Mouse (Mus musculus): Measurements from ENCODE around the gene Gfi1b.
A peak's percentile ranks its signal among the peaks of the same experiment; 100 is the strongest.

Gene Gfi1b

DNA sequence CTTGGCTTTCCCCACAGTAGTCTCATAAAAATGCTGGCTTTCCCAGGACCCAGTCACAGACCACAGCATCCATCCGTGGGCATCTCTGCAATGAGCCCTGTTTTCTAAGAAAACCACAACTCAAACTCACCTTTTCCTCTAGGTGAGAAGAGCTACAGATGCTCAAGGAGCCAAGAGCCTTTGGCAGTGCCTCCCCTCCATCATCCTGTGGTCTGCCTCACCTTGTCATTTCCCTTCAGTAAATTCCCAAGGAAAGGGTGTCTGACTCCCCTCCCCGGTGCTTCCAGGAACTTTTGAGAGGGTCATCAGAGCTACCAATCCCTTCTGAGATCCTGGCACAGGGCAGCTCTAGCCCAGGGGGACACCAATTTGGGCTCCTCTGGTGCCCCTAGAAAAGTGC is 671 bp downstream of the Gfi1b start:
- no peak for DNase-seq

DNA sequence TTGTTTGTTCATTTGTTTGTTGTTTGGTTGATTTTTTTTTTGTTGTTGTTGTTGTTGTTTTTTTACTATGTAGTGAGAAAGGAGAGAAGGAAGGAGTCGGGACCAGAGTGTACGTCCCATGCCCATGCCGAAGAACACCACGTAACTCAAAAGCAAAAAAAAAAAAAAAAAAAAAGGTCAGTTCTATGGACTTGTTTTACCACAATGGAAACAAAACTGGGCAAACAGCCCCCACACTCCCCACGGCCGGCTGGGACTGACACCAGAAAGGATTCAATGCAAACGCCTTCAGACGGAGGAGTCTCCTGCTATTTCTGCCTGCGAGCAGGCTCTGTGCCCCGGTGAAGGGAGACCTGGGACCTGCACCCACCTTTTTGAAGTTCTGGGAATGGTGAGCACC is 1.3 kb downstream of the Gfi1b start:
- DNase-seq: no peak

DNA sequence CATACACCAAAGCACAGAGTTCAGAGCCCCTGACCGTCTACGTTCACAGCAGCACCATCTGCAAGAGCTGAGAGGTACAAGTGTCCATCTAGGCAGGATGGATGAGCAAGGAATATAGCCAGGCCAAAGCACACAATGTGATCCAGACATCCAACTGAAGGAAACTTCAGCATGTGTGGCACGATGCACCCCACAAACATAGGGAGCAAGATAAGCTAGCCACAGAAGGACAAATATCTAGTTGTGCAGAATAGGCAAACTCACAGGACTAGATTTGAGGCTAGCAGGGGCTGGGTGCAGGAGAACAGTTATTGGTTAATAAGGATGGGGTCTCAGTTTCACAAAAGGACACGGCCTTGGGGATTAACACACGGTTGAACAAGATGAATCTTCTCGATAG is 2.4 kb downstream of the Gfi1b start:
- DNase-seq: no peak

DNA sequence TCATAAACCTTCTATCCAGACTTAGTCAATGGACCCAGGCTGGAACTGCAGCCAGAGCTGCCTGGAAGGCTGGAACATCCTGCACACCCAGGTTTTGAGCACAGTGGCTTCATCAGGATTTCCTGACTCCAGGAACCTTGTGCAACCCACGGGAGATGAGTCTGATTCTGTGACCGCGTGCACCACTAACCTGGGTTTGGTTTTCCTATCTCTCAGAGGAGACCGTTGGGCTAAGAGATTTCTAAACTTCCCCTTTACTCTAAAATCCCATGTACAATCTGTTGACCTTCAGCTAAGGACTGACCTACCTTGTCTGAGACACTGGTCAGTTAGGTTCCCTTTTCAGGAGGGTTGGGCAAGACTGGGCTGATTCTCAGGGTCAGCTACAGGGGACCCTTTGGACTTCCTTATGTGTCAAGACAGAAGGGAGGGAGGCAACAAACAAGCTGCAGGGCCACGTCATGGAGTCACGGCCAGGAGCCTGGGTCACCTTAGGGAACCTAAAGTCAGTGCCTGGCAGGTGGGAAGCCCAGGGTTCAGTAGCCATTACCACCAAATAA is 2.9 kb downstream of the Gfi1b start:
- no peak for DNase-seq

DNA sequence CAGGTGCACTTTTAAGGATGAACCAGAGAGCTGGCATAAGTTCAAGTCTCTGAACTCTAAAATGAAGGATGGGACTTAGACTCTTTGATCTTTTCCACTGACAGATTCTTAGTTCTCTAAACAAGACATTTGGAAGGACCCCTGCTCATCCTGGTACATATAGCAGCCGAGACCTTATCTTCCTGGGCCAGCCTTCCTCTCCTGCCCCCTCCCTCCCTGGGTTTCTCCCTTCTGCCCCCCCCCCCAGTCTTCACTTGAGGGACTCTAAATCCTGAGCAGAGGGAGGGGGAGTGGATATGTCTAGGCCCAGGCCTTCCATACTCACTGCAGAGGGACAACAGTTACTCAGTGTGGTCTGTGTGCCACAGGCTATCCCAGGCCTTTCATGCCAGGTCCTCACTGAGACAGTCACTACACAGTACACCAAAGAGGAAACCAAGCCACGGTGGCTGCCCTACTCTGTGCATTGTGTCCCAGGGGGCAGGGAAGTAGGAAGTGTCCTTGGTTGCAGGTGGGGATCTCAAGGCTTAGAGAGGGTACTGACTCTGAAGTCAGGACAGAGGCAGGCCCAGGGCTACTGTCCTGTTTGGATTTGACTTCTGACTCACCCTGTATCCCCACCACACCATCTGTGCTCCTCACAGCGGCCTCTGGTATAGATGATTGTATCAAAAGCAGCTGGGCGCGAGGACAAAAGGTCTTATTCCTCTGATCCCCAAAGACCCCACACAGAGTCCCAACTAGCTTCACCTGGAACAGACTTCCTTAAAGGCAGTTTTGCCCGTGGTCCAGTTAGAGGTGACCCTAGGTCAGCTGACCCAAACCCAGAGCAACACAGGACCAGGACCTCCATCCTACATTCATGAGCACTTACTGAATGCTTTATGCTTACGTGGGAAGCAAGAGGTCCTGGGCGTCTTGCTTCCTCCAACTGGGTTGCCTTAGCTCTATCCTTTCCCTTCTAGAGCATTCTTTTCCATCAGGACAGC is 4.0 kb downstream of the Gfi1b start:
- no peak for DNase-seq

DNA sequence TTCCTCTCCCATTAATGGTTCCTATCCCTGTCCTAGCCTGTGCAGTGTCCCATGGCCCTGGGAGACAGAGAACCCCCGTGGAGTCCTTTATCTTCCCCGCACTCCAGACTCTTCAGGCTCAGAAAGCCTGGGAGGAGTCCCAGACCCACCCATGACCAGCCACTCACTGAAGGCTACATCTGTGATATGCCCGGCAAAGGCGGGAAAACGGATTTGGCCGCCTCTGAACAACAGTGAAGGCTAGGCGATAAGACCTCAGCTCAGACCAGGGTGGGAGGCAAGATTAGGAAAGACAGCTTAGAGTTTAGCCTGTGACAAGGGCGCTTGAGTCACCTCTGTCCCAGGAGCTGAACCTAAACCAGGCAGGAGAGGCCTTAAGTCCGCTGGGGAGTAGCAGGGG is 4.9 kb downstream of the Gfi1b start:
- no peak for DNase-seq

DNA sequence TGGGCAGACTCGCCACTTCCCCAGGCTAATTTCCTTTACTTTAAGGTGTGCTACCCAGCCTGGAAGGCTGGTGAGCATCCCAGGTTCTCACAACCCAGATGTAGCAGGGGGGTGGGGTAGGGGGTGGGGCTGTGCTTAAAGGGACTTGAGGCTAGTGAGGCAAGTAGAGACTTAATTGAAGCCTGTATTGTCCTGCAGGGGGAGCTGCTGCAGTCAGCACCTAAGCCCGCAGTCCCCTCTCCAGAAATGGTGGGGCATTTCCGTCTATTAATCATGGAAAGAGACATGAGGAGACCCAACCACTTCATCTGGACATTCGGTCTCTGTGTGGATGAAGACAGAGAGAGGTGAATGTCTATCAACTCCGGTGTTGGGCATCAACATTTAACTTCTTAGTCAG is 5.4 kb downstream of the Gfi1b start:
- DNase-seq: peak in 1 of 2 experiments; percentile 43

DNA sequence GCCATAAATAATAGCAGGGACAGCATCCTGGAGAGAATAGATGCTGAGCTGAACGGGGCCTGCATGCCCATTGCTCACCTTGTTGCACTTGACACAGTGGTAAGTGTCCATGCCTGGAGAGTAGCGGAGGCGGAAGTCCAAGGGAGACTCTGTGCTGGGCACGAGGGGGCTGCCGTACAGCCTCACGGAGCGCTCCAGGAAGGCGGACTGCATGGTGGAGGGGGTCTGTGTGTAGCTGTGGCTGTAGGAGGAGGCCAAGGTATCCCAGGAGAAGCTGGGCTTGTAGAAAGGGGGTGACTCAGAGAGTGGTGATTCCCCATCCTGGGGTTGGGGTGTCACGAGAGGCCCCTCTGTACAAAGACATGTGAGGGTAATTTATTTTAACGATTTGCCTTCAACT is 8.2 kb downstream of the Gfi1b start:
- no peak for DNase-seq

DNA sequence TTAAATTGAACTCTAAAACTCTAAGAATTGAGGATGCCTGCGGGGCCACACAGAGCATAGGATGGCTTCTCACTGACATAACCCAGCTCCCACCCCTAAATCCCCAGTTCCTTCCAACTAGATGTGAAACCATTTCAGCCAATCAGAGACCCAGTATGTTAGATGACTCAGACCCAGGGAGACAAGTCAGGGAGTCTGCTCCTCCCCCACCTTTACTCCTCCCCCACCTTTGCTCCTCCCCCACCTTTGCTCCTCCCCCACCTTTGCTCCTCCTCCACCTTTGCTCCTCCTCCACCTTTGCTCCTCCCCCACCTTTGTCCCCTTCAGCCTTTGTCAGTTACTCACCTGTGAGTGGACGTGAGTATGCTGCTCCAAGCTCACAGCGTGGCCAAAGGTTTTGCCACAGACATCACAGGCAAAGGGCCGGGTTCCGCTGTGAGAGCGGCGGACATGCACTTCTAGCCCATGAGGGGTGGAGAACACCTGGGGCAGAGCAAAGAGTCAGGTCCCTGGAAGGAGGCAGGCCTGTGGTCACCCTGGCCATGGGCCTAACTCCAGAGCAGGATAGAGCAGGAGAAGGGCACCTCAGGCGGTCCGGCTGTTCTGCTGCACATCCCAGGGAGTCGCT is 9.2 kb downstream of the Gfi1b start:
- DNase-seq: no peak

DNA sequence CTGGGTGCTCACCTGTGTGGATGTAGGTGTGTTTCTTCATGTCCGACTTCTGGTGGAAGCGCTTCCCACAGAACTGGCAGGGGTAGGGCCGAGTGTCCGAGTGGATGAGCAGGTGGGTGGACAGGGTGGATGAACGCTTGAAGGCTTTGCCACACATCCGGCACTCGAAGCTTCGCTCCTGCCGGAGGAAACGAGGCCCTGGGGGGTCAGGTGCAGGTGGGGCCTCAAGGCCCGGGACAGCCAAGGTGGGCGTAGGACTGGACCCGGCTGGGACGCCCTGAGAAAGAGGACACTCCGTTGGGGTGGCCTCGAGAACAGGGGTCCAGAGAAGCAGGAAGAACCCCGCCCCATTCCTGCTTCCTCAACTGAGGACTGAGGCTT is 10.4 kb downstream of the Gfi1b start:
- no peak for DNase-seq

DNA sequence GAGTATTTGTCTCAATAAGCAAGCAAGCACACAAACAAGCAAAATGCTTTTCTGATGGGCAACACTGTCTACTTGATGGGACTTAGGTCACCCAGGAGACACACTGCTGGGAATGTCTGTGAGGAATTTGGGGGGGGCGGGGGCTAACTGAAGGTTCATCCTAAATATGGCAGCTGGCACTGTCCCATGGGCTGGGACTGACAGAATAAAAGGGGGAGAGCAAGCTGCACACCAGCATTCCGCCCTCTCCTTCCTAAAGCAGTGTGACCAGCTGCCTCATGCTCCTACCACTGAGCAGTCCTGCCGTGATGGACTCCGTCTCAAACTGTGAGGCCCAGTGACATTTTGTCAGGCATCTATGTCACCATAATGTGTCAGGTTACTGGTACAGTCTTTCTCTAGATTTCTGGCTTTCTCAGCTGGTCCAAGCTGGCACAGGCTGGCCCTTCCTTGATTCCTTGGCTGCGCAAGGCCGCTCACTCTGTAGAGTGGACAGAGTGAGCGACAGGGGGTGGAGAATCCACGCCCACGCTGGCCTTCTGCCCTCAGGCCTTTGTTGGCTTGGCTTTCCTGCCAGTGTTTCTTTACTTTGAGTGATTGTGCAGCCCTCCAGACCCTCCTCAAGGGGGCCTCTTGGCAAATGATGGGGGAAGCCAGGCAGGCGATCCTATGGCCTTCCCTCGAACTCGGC is 10.9 kb downstream of the Gfi1b start:
- DNase-seq: no peak

DNA sequence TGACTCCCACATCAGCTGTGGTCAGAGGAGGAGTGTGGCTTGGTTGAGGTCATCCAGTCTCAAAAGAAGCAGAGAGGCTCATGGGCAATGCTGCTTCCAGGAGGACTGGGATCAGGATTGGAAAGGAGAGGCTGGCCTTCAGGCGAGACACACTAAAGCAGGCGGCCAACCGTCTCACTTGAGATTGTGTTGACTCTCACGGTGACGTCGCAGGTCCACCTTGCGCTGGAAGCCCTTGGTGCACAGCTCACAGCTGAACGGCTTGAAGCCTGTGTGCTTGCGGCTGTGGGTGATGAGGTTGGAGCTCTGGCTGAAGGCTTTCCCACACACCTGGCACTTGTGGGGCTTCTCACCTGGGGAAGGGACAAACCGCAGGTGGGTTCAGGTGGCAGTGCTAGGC is 11.9 kb downstream of the Gfi1b start:
- DNase-seq: no peak

DNA sequence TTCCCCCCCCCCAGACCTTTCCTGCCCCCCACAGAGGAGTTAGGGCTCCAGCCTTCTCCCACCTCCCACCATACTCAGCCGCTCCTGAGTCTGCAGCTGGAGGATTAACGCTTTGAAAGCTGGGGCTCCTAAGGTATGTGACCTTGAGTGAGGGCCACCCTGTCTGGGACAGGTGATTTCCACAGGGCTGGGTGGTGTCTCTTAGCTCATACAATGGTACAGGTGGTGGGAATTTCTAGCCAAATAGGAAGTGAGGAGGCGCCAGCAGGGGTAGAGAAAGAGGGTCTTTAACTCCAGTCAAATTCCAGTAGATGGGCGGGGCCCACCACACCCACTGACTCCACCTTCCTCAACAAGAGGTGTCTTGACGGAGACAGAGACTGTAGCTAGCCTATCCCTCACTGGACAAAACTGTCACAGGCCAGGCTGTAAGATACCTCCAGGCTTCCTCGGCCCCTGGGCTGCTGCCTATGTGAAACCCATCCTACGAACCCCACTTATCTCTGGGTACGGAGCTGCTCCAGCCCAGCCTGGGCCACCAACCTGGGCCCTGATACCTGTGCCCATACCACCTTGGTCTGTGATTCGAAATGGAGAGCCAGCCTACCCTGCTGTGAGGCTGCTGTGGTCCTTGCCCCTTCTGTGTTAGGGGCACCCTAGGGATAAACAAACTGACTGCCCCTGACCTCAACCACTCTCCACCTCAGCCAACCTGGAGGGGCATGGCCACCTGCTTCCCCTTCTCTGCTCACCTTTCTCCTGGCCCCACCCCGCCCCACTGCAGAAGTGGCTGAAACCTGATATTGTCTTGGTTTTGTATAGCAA is 14.2 kb downstream of the Gfi1b start:
- no peak for DNase-seq

DNA sequence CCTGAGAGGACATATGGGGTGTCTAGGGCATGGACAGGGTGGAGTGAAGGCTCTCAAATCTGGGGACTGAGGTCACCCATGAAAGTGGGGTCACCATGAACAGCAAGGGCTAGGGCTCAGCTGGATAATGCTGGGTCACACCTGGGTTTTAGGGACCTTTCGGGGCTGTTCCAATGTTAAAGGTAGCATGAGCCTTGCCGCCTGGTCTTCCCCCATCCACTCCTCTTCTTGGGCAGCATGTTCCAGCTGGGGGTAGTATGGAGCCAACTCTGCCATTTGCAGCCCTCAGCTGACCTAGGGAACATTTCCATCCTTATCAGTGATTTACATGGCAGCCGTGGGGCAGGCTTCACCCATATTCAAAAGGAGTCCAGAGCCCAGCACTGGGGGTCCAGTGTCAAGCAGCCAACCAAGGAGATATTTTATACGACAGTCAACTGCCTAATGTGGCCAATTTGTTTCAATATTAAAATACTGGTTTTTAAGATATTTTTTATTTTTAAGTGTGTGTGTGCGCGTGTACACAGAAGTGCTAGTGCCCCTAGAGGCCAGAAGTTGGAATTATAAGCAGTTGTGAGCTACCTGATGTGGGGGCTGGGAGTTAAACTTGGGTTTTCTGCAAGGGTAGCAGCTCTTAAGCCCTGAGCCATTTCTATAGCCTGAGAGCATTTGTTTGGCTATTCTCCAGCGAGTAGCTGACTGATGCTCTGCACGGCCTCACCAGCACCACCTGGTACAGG is 15.0 kb downstream of the Gfi1b start:
- DNase-seq: no peak

DNA sequence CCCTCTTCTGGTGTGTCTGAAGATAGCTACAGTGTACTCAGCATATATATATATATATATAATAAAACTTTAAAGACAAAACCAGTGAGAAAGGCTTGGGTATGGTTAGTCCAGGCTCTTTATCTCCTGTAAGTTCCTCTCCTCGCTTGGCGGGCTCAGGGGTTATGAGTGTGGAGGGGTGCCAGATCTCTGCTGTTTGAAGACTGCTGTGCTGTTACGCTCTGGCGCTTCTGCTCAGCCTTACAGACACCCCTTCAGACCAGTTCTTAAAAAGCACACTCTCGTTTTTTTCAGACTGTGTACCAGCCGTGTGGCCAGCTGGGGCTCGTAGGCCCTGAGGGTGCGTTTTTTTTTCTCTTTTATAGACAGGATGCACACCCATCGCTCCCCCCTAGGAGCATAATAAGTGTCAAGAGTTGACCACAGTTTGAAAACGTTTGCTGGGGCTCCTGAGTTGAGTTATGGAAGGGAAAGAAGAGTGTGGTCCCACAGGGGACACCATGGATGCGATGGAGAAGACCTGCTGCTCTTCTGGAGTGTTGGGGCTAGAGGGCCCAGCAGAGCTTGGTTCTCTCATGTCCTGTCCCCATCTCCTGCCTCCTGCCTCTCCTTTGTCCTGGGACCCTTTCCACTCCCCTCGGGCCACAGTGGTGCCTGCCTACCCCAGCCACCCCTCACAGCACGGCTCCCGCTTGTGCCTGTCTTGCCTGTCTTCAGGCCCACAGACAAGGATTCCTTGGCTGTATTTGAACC is 15.8 kb downstream of the Gfi1b start:
- DNase-seq: no peak

DNA sequence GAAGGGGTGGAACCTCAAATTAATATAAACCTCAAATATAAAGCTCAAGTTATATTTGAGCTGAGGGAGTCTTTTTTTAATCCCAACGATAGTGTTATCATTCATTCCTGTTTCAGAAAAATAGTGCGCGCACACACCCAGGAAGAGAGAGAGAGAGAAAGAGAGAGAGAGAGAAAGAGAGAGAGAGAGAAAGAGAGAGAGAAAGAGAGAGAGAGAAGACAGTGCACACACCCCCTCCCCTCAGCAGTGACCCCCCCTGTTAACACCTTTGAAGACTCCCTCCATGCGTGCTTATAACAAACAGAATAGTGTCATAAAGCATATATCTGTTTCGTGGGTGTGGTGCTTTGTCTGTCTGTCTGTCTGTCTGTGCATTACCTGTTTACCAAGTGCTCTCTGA is 18.2 kb downstream of the Gfi1b start:
- no peak for DNase-seq

DNA sequence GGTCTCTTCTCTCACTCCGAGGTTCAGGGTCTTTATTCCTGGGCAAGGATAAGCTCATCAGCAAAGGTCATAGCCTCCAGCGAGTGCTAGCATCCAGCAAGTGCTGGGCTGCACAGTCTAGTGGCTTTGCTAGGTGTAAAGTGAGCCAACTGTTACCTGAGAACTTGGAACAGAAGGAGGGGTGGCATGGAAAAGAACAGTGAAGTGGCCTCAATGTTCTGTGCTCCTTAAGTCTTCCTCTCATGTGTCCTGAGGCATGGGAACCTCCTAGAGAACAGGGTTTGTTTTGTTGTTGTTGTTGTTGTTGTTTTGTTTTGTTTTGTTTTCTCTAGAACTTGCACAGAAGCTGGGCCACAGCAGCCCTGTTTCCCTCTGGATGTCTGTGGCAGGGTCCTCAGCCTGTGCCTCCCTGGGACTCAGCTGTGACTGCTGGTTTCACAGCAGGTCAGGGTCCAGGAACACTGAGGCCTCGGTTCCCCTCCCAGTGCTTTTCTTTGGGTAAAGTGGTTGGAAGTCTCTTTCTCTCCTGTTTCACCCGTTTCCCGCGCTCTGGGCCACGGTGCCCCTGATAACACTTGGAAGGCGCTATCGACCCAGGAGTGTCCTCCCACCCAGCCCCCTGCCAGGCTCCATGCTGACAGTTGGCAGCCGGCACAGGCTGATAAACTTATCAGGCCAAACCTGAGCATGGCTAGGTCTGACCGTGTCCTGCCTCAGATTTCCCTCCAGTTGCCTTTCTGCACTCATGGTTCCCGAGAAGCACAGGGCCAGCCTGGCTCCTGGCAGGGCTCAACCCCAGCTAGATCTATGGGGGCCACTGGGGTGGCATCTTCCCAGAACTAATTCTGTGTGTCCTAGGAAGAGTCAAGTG is 19.8 kb downstream of the Gfi1b start:
- DNase-seq: no peak

DNA sequence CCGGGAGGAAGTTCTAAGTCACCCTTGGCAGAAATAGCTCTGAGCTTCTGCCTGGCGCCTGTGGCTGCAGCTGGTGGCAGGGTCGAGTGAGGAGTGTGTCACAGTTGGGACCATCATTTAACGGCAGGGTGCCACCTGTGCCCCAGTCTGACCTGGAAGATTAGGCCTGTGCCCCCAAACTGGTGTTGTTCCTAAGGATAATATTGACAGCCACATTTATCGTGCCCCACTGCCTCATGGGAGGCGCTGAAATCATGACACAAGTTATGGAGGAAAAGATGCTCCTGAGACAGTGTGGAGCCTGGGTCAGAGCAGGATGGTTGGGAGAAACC is 22.2 kb downstream of the Gfi1b start:
- no peak for DNase-seq

DNA sequence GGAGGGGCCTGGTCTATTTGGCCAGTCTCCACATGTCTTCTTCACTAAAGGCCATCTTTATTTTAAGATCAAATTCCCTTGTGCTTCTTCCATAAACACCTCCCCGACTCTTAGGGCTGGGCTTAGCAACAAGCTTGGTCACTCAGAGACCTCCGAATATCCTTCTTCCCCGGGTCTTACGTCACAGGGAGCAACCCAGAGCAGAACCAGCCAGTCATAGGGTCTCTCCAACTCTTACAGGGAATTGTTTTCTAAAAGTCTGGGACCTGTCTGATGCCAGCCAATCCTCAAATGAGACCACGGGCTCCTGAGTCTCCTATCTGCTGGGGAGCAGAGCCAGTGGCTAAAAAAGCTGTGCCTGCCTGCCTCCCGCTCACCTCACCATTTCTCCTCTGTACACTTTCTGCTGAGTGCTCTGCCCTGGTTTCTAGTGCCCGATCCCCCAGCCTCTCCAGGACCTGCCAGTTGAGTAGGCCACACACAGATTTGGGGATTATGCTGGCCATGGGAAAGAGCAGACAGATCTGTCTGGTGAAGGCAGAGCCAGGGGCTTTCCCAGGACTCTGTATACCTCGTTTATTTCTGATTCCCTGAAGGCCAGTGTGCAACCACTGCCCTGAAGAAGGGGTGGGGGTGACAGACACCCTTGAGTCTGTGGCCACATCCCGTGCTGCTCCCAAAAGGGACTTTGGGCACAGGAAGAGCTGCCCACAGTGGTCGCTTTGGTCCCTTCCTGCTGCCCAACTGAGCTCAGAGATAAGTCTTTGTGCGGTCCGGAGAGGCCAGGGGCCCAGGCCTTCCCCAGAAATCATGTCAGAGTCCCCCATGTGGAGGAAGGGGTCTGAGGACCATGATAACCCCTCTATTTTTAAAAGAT is 22.9 kb downstream of the Gfi1b start:
- DNase-seq: no peak

Data from kidney, postnatal 4 days (tissue).